Mouse (Mus musculus) liver, postnatal 0 days (tissue): Measurements from ENCODE around the gene Bcl2a1b.

Experiments
- CTCF ChIP-seq: sonication (generic); IDR thresholded peaks from 2 replicates; pipeline ENCODE4 v1.5.1; 2016; ENCODE audit warnings: antibody characterized with exemption, low read depth
- EP300 ChIP-seq: IDR thresholded peaks from 2 replicates; pipeline ENCODE4 v1.6.1; 2016; ENCODE audit warnings: antibody characterized with exemption, low read depth, mild to moderate bottlenecking

DNA sequence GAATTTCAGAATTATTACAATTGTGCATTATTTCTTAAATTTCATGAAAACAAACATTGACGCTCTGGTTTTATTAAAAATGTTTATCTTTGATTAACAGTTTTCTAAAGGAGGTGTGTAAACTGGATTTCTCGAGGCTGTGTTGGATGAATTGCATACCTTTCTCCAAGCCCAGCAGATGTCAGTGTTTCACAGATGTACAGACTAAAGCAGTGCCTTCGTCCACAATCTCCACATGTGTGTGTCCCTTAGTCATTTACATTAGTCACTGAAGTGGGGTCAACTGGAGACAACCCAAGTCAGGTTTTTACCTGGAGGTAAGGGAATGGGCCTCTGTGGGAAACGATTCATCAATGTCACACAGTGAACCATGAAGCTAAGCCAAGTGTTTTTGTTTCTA is 27.1 kb downstream of the Bcl2a1b start:
- TF ChIP-seq CTCF (peak; percentile 40), EP300 (no peak)
